28 mouse cellular contexts compared by ENCODE assay signal in the genomic region with DNA sequence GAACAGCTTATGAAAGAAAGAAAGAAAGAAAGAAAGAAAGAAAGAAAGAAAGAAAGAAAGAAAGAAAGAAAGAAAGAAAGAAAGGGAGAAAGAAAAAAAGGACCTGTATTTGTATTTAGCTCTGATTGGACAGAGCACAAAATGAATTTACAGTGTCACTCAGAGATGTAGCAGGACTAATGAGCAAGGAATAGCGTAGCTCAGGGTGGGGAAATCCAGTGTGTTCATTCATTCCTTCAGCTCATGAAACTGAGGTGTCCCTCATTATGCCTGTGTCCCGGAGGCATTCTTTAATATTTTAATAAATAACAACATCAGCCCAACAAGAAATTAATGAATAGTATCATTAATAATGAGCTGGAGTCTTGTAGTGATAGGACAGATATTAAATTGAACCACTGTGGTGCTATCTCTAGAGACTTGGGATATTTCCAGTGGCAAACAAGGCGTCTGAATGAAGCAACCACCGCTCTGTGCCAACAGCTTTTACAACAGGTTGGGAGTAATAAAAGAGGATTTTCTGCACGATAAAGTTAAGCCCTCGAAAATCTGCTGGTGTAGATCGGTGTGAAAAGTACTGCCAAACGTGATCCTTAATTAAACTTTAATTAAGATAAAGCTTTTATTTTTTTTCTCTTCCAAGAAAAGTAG.
DNase-seq lines count a peak whose midpoint lies in the region; ATAC-seq and TF ChIP-seq lines count a peak whose summit lies in the region.
"Had no signal": no experiment of that assay in that cellular context is flagged by ENCODE, and none has a peak within 500 bp of the region (broad histone marks: within the 10 kb centered on the region; RNA-seq: fewer than 3 reads in every experiment).

No protein-coding gene starts in this region.

- TF ChIP-seq CTCF in hindbrain, postnatal 0 days (IDR thresholded peaks at IDR 0.05; ENCODE audit: low read depth), result no peak
- no peak for TF ChIP-seq CTCF in liver, postnatal 0 days (IDR thresholded peaks at IDR 0.05; ENCODE audit: low read depth)

- no peak for DNase-seq in midbrain, embryonic 11.5 days (ENCODE audit: low spot score, missing footprints)
- DNase-seq in midbrain, embryonic 10.5 days (ENCODE audit: low spot score), result no peak
- peak; percentile 91 for DNase-seq in forebrain, embryonic 14.5 days (ENCODE audit: low spot score)
- peak; percentile 23 for DNase-seq in hindbrain, postnatal 0 days (ENCODE audit: low spot score)
- DNase-seq in gastrocnemius, adult 8-10 months (ENCODE audit: low spot score in 2 of 2), result no peak
- no peak for DNase-seq in liver, postnatal 0 days
- no peak for DNase-seq in liver
- DNase-seq: adrenal gland, postnatal 36 days; B cell, adult 2 months; cerebellum, adult 8-10 months; cerebellum, postnatal 36 days; gastrocnemius, postnatal 14 days; heart, postnatal 4 days; kidney, adult 11 months; kidney, postnatal 14 days; layer of hippocampus, adult 9-11 months; right cerebral cortex, postnatal 4 days; thymus, adult 18-20 months; thymus, postnatal 25 days had no signal

- no peak overlapping the region for H3K4me2 ChIP-seq in midbrain, embryonic 11.5 days
- no peak overlapping the region for H3K4me2 ChIP-seq in forebrain, embryonic 14.5 days (ENCODE audit: low read length)
- no peak overlapping the region for H3K4me2 ChIP-seq in hindbrain, postnatal 0 days (ENCODE audit: low read depth, low read length)
- no peak overlapping the region for H3K4me2 ChIP-seq in liver, postnatal 0 days (ENCODE audit: low read depth, low read length)
- H3K4me2 ChIP-seq: embryonic facial prominence, embryonic 13.5 days; heart, embryonic 11.5 days; limb, embryonic 15.5 days; lung, embryonic 15.5 days; neural tube, embryonic 13.5 days had no signal

- ATAC-seq in midbrain, embryonic 11.5 days (ENCODE audit: low FRiP score), result peak; percentile 54; the same call in 1 of the 2 replicates
- ATAC-seq in forebrain, embryonic 14.5 days, result peak; percentile 97
- no peak for ATAC-seq in hindbrain, postnatal 0 days
- no peak for ATAC-seq in liver, postnatal 0 days
- ATAC-seq: inflammation-experienced regulatory T-cells, adult 6 months had no signal

- no peak overlapping the region for H3K9ac ChIP-seq in midbrain, embryonic 11.5 days (ENCODE audit: low read length)
- H3K9ac ChIP-seq in forebrain, embryonic 14.5 days (ENCODE audit: low read length), result no peak overlapping the region
- H3K9ac ChIP-seq in hindbrain, postnatal 0 days (replicated peaks; ENCODE audit: low read length), result no peak overlapping the region
- H3K9ac ChIP-seq in liver, postnatal 0 days (replicated peaks), result no peak overlapping the region
- H3K9ac ChIP-seq: embryonic facial prominence, embryonic 13.5 days; limb, embryonic 15.5 days; liver, embryonic 14.5 days; lung, embryonic 15.5 days; neural tube, embryonic 13.5 days had no signal

- H3K27me3 ChIP-seq in midbrain, embryonic 11.5 days (ENCODE audit: control insufficient read depth, insufficient read depth, low read length), result no peaks in the 10 kb centered on the region
- no peaks in the 10 kb centered on the region for H3K27me3 ChIP-seq in midbrain, embryonic 10.5 days (ENCODE audit: low read depth, poor library complexity, severe bottlenecking)
- H3K27me3 ChIP-seq in forebrain, embryonic 14.5 days (replicated peaks; ENCODE audit: control insufficient read depth, insufficient read depth, low read length), result no peaks in the 10 kb centered on the region
- no peaks in the 10 kb centered on the region for H3K27me3 ChIP-seq in hindbrain, postnatal 0 days (ENCODE audit: insufficient read depth, low read length)
- H3K27me3 ChIP-seq in liver, postnatal 0 days (ENCODE audit: insufficient read depth, low read length), result no peaks in the 10 kb centered on the region
- H3K27me3 ChIP-seq: embryonic facial prominence, embryonic 13.5 days; limb, embryonic 15.5 days; lung, embryonic 15.5 days; neural tube, embryonic 13.5 days had no signal

- H3K27ac ChIP-seq in midbrain, embryonic 11.5 days (ENCODE audit: low read depth, low read length), result no peak overlapping the region
- H3K27ac ChIP-seq in midbrain, embryonic 10.5 days (replicated peaks), result no peak overlapping the region
- no peak overlapping the region for H3K27ac ChIP-seq in forebrain, embryonic 14.5 days (ENCODE audit: low read depth, low read length)
- no peak overlapping the region for H3K27ac ChIP-seq in hindbrain, postnatal 0 days
- no peak overlapping the region for H3K27ac ChIP-seq in liver, postnatal 0 days (ENCODE audit: low read depth)
- H3K27ac ChIP-seq: embryonic facial prominence, embryonic 13.5 days; limb, embryonic 10.5 days; limb, embryonic 15.5 days; liver, embryonic 14.5 days; lung, embryonic 15.5 days; neural tube, embryonic 13.5 days; stomach, postnatal 0 days had no signal

- no peaks in the 10 kb centered on the region for H3K9me3 ChIP-seq in midbrain, embryonic 11.5 days (ENCODE audit: control insufficient read depth, low read length)
- H3K9me3 ChIP-seq in midbrain, embryonic 10.5 days (replicated peaks), result no peaks in the 10 kb centered on the region
- H3K9me3 ChIP-seq in forebrain, embryonic 14.5 days (replicated peaks; ENCODE audit: control insufficient read depth, low read length), result no peaks in the 10 kb centered on the region
- no peaks in the 10 kb centered on the region for H3K9me3 ChIP-seq in hindbrain, postnatal 0 days (ENCODE audit: low read length)
- no peaks in the 10 kb centered on the region for H3K9me3 ChIP-seq in liver, postnatal 0 days (ENCODE audit: low read length)
- H3K9me3 ChIP-seq: embryonic facial prominence, embryonic 13.5 days; limb, embryonic 10.5 days; limb, embryonic 15.5 days; lung, embryonic 15.5 days; neural tube, embryonic 13.5 days had no signal

- H3K36me3 ChIP-seq in midbrain, embryonic 11.5 days (ENCODE audit: control insufficient read depth, insufficient read depth, low read length), result no peaks in the 10 kb centered on the region
- H3K36me3 ChIP-seq in midbrain, embryonic 10.5 days, result no peaks in the 10 kb centered on the region
- H3K36me3 ChIP-seq in forebrain, embryonic 14.5 days (ENCODE audit: control insufficient read depth, insufficient read depth, low read length), result no peaks in the 10 kb centered on the region
- H3K36me3 ChIP-seq in hindbrain, postnatal 0 days (ENCODE audit: insufficient read depth, low read length), result no peaks in the 10 kb centered on the region
- H3K36me3 ChIP-seq in liver, postnatal 0 days (replicated peaks; ENCODE audit: insufficient read depth, low read length), result no peaks in the 10 kb centered on the region
- H3K36me3 ChIP-seq: embryonic facial prominence, embryonic 13.5 days; limb, embryonic 10.5 days; limb, embryonic 15.5 days; lung, embryonic 15.5 days; neural tube, embryonic 13.5 days had no signal

- H3K4me3 ChIP-seq in midbrain, embryonic 11.5 days (ENCODE audit: low read depth, low read length), result no peak overlapping the region
- no peak overlapping the region for H3K4me3 ChIP-seq in midbrain, embryonic 10.5 days
- H3K4me3 ChIP-seq in forebrain, embryonic 14.5 days (ENCODE audit: low read depth, low read length), result no peak overlapping the region
- no peak overlapping the region for H3K4me3 ChIP-seq in hindbrain, postnatal 0 days (ENCODE audit: low read length)
- H3K4me3 ChIP-seq in liver, postnatal 0 days (ENCODE audit: low read depth, low read length), result no peak overlapping the region
- H3K4me3 ChIP-seq: embryonic facial prominence, embryonic 13.5 days; limb, embryonic 10.5 days; limb, embryonic 15.5 days; lung, embryonic 15.5 days; neural tube, embryonic 13.5 days had no signal

- no peak for TF ChIP-seq EP300 in liver, postnatal 0 days (IDR thresholded peaks at IDR 0.05; ENCODE audit: low read depth)

- WGBS in midbrain, embryonic 11.5 days, result 73% methylated on average over 8 of the region's 8 CpGs
- WGBS in midbrain, embryonic 10.5 days, result 75% methylated on average over 8 of the region's 8 CpGs
- 15% methylated on average over 8 of the region's 8 CpGs for WGBS in forebrain, embryonic 14.5 days
- WGBS in hindbrain, postnatal 0 days, result 43% methylated on average over 8 of the region's 8 CpGs
- 61% methylated on average over 8 of the region's 8 CpGs for WGBS in liver, postnatal 0 days (ENCODE audit: insufficient replicate concordance)

- no peaks in the 10 kb centered on the region for H3K4me1 ChIP-seq in midbrain, embryonic 11.5 days (ENCODE audit: control insufficient read depth, insufficient read depth, low read length)
- H3K4me1 ChIP-seq in midbrain, embryonic 10.5 days, result no peaks in the 10 kb centered on the region
- H3K4me1 ChIP-seq in forebrain, embryonic 14.5 days (ENCODE audit: control insufficient read depth, insufficient read depth, low read length), result 0 out of 2 replicates have a peak, but pooled peaks cover 3% of the 10 kb centered on the region
- H3K4me1 ChIP-seq in hindbrain, postnatal 0 days (ENCODE audit: insufficient read depth, low read length), result no peaks in the 10 kb centered on the region
- H3K4me1 ChIP-seq in liver, postnatal 0 days (ENCODE audit: insufficient read depth), result no peaks in the 10 kb centered on the region
- H3K4me1 ChIP-seq: embryonic facial prominence, embryonic 13.5 days; limb, embryonic 10.5 days; limb, embryonic 15.5 days; lung, embryonic 15.5 days; neural tube, embryonic 13.5 days had no signal

Comparison
In these comparisons a context has a peak if more than half of its experiments do, and no peak if none do; other contexts are left out.
1. ATAC-seq: peak in midbrain, embryonic 11.5 days (single experiment) and forebrain, embryonic 14.5 days (single experiment); none in hindbrain, postnatal 0 days (single experiment) and liver, postnatal 0 days (single experiment).
2. DNase-seq: peak in forebrain, embryonic 14.5 days (single experiment) and hindbrain, postnatal 0 days (single experiment); none in midbrain, embryonic 11.5 days (single experiment), midbrain, embryonic 10.5 days (single experiment), gastrocnemius, adult 8-10 months (0 of 2), liver, postnatal 0 days (single experiment) and liver (single experiment).